Mouse (Mus musculus) heart, embryonic 10.5 days (tissue): ENCODE results near the gene Ackr3. TPM values are rescaled to one million over a fixed set of nuclear protein-coding genes. Genes with fewer than 3 reads are reported as not detected.

Experiments
- DNase-seq: peaks from one replicate; pipeline ENCODE4 v3.0.0-alpha.2; 2017; ENCODE audit warnings: low spot score
- H3K27ac ChIP-seq: fragments of 300-500 bp; sonication (generic); 2 replicates; pipeline ENCODE4 v1.5.1; 2016; ENCODE audit warnings: mild to moderate bottlenecking
- H3K27me3 ChIP-seq: fragments of 300-500 bp; sonication (generic); 2 replicates; pipeline ENCODE4 v1.6.1; 2016; ENCODE audit warnings: mild to moderate bottlenecking; ENCODE audit not compliant: poor library complexity, insufficient read depth, severe bottlenecking
- H3K36me3 ChIP-seq: fragments of 300-500 bp; sonication (generic); 2 replicates; pipeline ENCODE4 v1.6.1; 2016; ENCODE audit warnings: mild to moderate bottlenecking, moderate library complexity
- H3K4me1 ChIP-seq: fragments of 300-500 bp; sonication (generic); 2 replicates; pipeline ENCODE4 v1.6.1; 2016; ENCODE audit warnings: mild to moderate bottlenecking
- H3K4me3 ChIP-seq: fragments of 300-500 bp; sonication (generic); 2 replicates; pipeline ENCODE4 v1.5.1; 2016; ENCODE audit warnings: mild to moderate bottlenecking, moderate library complexity
- H3K9me3 ChIP-seq: fragments of 300-500 bp; sonication (generic); 2 replicates; pipeline ENCODE4 v1.6.1; 2016; ENCODE audit warnings: mild to moderate bottlenecking, moderate library complexity
- WGBS: fragments of 180-500 bp; shearing (Covaris S2); methylation state at CpG from one replicate; pipeline ENCODE4 v1.1.7; 2016; 5-methylcytosine and 5-hydroxymethylcytosine counted together
- polyA plus RNA-seq: library from polyadenylated mRNA; unstranded; fragments of >200 nt; fragmentation: Nextera tagmentation; extraction: Ambion mirVana; gene quantifications from 2 replicates; pipeline ENCODE4 v1.2.1, GENCODE M21; 2016

Ackr3 gene
- polyA plus RNA-seq, 1 experiment from 2014 or later, result 24.7 TPM

DNA sequence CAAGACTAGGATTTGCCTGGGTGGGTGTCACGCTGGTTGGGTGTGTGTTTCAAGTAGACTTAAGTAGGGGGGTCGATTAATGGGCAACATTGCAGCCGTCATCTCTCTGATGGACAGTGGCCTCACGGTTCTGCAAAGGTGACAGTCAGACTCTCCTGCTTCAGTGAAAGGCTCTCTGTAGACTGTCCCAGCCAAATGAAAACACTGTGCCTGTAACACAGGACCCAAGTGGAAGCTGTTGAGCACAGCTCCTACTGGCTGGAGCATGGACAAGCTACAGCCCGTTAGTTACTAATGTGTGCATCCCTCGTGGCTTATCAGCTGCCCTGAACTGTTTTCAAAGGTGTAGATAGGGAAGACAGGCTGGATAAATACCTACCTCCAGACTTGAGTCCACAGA is 3.5 kb downstream of the Ackr3 start:
- DNase-seq, result no peak
- Histone ChIP-seq H3K4me3 (peak overlapping the region; percentile 67), H3K4me1 (peaks cover 64% of the 10 kb centered on the region), H3K27ac (peak overlapping the region; percentile 85; the same call in 1 of the 2 replicates), H3K36me3 (peaks cover 5% of the 10 kb centered on the region; the same call in 1 of the 2 replicates), H3K27me3 (peaks cover 13% of the 10 kb centered on the region), H3K9me3 (no peaks in the 10 kb centered on the region)
- WGBS, result 34% methylated on average over 6 of the region's 6 CpGs

DNA sequence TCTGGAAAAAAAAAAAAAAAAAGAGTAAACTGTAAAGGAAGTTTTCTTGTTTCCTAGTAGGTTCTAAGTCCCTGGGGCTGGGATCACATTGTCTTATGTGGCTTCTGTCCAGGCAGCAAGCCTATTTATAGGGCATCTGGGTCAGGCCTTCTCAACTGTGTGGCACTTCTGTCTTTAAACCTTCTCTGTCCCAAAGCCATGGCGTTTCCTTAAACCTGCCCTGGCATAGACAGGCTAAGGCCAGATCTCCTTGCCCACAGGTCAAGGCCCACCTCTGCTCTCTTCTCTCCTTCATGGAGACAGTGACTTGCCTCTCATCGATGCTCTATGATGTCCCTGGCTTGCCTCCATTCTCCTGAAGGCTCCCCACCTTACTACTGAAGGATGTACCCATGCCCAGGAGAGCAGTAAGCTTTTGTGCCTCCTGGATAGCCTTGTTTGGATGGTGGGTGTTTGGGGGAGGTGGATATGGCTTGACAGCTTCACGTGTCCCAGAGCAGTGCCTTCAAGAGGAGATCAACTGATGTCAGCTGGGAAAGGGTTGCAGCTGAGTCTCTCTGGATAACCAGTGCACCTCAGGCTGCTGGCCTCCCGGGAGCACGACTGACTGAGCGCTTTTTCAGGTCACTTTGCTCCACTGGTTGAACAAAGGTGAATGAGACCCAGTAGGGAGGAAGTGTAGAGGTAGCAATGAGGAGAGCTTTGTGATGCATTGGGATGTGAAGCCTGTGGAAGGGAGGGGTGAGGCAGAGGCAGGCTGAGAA is 4.1 kb downstream of the Ackr3 start:
- Histone ChIP-seq H3K36me3 (peaks cover 6% of the 10 kb centered on the region; the same call in 1 of the 2 replicates), H3K27me3 (peaks cover 6% of the 10 kb centered on the region), H3K4me1 (peaks cover 58% of the 10 kb centered on the region), H3K4me3 (peak overlapping the region; percentile 20; the same call in 1 of the 2 replicates), H3K9me3 (no peaks in the 10 kb centered on the region), H3K27ac (peak overlapping the region; percentile 37; the same call in 1 of the 2 replicates)
- 52% methylated on average over 6 of the region's 6 CpGs for WGBS
- DNase-seq, result no peak

DNA sequence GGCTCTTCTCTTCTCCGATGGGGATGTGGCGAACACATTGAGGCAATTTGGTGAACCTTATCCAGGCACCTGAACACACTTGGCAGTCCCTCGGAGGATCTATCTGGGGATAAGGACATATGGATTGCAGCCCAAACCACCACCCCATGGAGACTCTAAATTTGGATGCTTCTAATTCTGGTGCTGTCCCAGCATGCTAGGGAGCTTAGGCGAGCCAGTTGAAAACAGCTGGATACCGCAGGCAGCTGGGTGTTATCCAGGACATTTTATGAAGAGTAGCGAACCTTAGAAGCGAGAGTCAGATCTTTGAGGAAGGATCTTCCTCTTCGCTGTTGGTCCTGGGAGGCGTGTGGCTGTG is 4.7 kb downstream of the Ackr3 start:
- Histone ChIP-seq H3K36me3 (peaks cover 11% of the 10 kb centered on the region; the same call in 1 of the 2 replicates), H3K4me3 (0 out of 2 replicates have a peak overlapping the region, but pooled peaks have one; percentile 20), H3K9me3 (no peaks in the 10 kb centered on the region), H3K4me1 (peaks cover 53% of the 10 kb centered on the region), H3K27ac (no peak overlapping the region), H3K27me3 (0 out of 2 replicates have a peak, but pooled peaks cover under 1% of the 10 kb centered on the region)
- DNase-seq, result no peak
- WGBS, result 69% methylated on average over 9 of the region's 9 CpGs

DNA sequence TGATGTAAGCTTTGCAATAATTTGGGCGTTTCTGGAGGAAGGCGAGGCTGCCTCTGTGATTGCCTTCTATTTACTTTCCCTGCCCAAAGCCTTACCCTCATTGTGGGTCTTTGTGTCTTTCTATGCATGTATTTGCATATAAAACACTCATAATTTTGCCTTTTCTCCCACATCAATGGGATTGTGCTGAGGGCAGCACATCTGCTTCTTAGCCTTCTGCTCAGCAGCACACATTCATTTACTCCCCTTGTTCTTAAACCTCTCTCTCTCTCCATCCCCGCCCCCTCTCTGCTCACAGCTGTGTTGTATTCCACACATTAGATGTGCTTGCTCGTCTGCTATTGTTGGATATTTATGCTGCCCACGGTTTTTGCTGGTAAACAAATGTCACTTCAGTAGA is 5.3 kb downstream of the Ackr3 start:
- Histone ChIP-seq H3K27me3 (no peaks in the 10 kb centered on the region; the same call in 1 of the 2 replicates), H3K27ac (no peak overlapping the region), H3K9me3 (no peaks in the 10 kb centered on the region), H3K4me1 (peaks cover 47% of the 10 kb centered on the region), H3K36me3 (peaks cover 16% of the 10 kb centered on the region), H3K4me3 (no peak overlapping the region)
- no peak for DNase-seq
- 83% methylated on average over 5 of the region's 5 CpGs for WGBS

DNA sequence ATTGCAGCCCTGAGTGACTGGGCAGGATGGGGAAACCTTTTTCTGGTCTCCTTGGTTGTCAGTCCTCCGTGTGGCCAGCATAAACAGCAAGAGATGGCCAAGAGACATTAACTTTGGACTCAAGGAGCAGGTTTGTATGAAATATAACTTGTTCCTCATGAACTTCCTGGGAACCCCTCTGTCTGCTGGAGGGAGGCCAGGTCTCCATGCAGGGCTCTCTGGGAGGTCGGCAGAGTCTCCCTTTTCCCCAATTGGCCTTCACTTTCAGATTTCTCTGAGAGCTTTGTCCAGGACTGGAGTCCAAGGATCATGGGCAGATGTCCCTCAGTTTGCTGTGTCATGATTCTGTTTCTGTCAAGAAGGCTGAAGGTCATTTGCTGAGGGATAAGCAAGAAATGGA is 6.0 kb downstream of the Ackr3 start:
- Histone ChIP-seq H3K9me3 (no peaks in the 10 kb centered on the region), H3K27me3 (no peaks in the 10 kb centered on the region; the same call in 1 of the 2 replicates), H3K36me3 (peaks cover 23% of the 10 kb centered on the region), H3K4me3 (no peak overlapping the region), H3K4me1 (peaks cover 43% of the 10 kb centered on the region), H3K27ac (no peak overlapping the region)
- no peak for DNase-seq
- WGBS, result 67% methylated on average over 2 of the region's 2 CpGs

DNA sequence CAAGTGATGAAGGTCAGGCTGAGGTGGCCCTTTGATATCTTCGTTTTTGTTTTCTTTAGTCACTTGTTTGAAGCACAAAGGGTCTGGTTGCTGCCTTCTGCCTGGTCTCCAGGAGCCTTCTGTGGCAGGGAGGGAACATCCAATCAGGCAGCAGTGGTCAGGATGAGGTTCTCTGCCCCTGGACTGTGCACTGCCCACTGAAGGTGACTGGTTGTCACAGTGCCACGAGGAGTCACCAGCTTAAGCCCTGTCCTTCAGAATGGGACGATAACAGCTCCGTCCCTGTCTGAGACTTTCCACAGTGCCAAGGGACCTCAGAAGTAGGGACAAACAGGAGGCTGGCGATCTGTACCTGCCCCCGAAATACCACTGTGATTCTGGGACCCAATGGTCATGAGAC is 6.6 kb downstream of the Ackr3 start:
- 79% methylated on average over 6 of the region's 6 CpGs for WGBS
- Histone ChIP-seq H3K4me3 (no peak overlapping the region), H3K9me3 (no peaks in the 10 kb centered on the region), H3K4me1 (peaks cover 37% of the 10 kb centered on the region), H3K27ac (no peak overlapping the region), H3K27me3 (no peaks in the 10 kb centered on the region; the same call in 1 of the 2 replicates), H3K36me3 (peaks cover 26% of the 10 kb centered on the region)
- DNase-seq, result no peak

DNA sequence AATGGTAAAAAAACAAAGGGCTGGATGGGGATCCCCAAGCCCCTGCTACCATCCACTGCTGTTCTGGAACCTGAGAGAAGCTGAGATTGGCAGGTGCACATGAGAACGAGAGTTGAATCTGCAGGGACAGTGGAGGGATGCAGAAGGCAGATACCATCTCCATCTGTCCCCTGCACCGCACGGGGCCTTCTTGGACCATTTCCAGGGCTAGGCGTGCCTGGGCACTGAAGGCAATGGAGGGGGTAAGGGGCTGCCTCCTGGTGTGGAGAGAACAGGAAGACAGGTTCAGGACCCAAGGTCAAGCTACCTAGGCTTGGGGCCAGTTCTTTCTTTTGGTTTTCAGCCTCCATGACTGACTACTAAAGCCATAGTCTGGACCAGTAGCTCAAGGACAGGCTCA is 7.0 kb downstream of the Ackr3 start:
- Histone ChIP-seq H3K9me3 (no peaks in the 10 kb centered on the region), H3K36me3 (peaks cover 29% of the 10 kb centered on the region), H3K27me3 (no peaks in the 10 kb centered on the region; the same call in 1 of the 2 replicates), H3K4me1 (peaks cover 33% of the 10 kb centered on the region), H3K27ac (no peak overlapping the region), H3K4me3 (no peak overlapping the region)
- DNase-seq, result no peak
- 79% methylated on average over 4 of the region's 4 CpGs for WGBS

DNA sequence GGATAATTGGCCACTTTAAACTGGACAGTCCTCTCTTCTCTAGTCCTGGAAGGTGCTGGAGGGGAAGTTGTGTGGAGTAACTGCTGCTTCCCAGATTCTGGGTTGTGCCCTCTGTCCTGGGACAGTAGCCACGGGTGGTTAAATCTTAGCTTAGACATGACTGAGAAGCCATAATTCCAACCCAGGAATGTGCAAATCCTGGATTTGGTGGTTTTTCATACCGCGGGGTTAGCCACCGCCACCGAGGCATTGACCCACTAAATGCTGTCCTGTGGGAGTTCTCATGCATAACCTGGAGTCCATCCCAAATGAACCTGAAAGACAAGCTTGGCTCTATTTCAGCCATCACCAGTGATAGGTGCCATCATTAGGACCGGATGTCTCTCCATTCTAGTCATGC is 8.6 kb downstream of the Ackr3 start:
- 91% methylated on average over 6 of the region's 6 CpGs for WGBS
- Histone ChIP-seq H3K27ac (no peak overlapping the region), H3K9me3 (no peaks in the 10 kb centered on the region), H3K27me3 (no peaks in the 10 kb centered on the region; the same call in 1 of the 2 replicates), H3K4me3 (no peak overlapping the region), H3K4me1 (peaks cover 22% of the 10 kb centered on the region), H3K36me3 (peaks cover 36% of the 10 kb centered on the region)
- no peak for DNase-seq

DNA sequence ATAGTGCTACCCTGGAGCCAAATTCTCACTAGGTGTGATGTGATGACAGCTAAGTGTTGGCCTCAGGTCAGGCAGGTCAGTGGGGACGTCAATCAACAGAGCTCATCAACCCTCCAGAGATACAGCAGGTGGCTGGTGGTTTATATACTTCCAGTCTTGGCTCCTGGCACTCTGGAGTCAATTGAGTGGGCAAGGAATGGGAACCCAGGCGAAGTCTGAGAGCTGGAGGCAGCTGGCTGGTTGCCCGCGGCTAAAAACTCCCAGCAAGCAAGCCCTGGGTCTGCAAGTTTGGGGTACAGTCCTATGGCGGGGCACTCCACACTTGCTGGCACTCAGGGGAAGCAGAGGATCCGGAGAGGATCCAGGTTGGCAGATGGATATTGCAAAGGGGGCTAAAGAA is 9.1 kb downstream of the Ackr3 start:
- peaks cover 17% of the 10 kb centered on the region for H3K4me1 ChIP-seq
- H3K27me3 ChIP-seq, result no peaks in the 10 kb centered on the region; the same call in 1 of the 2 replicates
- DNase-seq, result no peak
- no peaks in the 10 kb centered on the region for H3K9me3 ChIP-seq
- no peak overlapping the region for H3K4me3 ChIP-seq
- H3K27ac ChIP-seq, result no peak overlapping the region
- H3K36me3 ChIP-seq, result peaks cover 36% of the 10 kb centered on the region
- WGBS, result 78% methylated on average over 6 of the region's 6 CpGs

DNA sequence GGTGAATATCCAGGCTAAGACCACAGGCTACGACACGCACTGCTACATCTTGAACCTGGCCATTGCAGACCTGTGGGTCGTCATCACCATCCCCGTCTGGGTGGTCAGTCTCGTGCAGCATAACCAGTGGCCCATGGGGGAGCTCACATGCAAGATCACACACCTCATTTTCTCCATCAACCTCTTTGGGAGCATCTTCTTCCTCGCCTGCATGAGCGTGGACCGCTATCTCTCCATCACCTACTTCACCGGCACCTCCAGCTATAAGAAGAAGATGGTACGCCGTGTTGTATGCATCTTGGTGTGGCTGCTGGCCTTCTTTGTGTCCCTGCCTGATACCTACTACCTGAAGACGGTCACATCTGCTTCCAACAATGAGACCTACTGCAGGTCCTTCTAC is 10.2 kb downstream of the Ackr3 start:
- 96% methylated on average over 12 of the region's 12 CpGs for WGBS
- Histone ChIP-seq H3K27me3 (no peaks in the 10 kb centered on the region; the same call in 1 of the 2 replicates), H3K36me3 (peaks cover 40% of the 10 kb centered on the region), H3K4me3 (no peak overlapping the region), H3K27ac (no peak overlapping the region), H3K9me3 (no peaks in the 10 kb centered on the region), H3K4me1 (0 out of 2 replicates have a peak, but pooled peaks cover 6% of the 10 kb centered on the region)
- no peak for DNase-seq

DNA sequence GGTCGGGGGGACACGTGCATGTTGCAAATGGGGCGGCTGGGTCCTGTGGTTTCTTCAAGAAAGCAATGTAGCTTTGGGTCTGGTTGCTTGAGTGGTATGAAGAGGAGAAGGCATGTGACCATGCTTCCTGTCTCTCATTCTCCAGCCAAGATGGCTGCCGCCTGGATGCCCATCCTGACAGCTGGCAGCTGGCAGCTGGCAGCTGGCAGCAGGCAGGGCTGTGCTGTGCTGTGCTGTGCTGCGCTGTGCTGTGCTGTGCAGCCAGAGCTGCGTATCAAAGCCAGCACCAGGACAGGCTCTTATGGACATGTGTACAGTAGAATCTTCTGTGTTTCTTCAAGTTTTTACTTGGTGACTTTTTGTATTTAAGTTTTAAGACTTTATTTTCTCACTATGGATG is 11.1 kb downstream of the Ackr3 start:
- DNase-seq, result no peak
- peaks cover 40% of the 10 kb centered on the region for H3K36me3 ChIP-seq
- H3K4me3 ChIP-seq, result no peak overlapping the region
- 87% methylated on average over 6 of the region's 6 CpGs for WGBS
- no peaks in the 10 kb centered on the region for H3K9me3 ChIP-seq
- no peak overlapping the region for H3K27ac ChIP-seq
- peaks cover 11% of the 10 kb centered on the region for H3K4me1 ChIP-seq
- no peaks in the 10 kb centered on the region; the same call in 1 of the 2 replicates for H3K27me3 ChIP-seq

DNA sequence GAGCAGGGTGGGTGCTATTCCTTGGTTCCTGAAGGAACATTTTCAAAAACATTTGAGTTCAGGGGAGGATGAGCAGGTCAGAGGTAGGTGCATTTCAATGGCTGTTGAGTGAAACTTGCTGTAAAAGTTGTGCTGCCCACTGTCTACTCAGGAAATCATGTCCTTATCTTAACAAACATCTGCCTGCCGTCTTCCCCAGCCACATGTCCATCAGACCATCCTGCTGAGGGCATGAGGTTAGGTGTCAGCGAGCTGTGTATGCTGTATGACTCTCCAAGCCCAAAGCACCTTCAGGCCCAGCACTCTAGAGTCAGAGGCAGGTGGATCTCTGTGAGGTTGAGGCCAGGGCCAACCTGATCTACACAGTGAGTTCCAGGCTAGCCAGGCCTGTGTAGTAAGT is 12.1 kb downstream of the Ackr3 start:
- peaks cover 35% of the 10 kb centered on the region for H3K36me3 ChIP-seq

DNA sequence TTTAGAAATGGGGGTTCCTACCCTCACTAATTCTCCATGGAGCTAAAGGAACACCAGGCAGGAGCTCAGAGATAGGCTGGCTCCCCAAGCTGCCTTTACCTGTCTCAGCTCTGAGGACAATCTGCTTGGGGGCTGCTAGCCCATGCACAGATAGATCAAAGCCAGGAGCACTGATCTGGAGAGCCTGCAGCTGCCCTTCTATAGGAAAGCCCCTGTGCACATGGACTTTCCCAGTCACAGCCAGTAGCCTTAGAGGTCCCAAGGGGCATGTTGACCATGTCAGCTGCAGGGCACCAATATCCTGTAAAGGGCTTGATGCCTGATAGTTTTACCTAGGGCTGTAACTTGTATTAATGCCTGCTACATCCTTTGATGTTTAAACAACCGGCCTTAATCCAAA is 12.6 kb downstream of the Ackr3 start:
- no peak for DNase-seq
- 70% methylated on average over 1 of the region's 1 CpGs for WGBS
- no peak overlapping the region for H3K27ac ChIP-seq
- H3K9me3 ChIP-seq, result no peaks in the 10 kb centered on the region
- no peaks in the 10 kb centered on the region; the same call in 1 of the 2 replicates for H3K27me3 ChIP-seq
- peaks cover 26% of the 10 kb centered on the region for H3K4me1 ChIP-seq
- H3K36me3 ChIP-seq, result peaks cover 35% of the 10 kb centered on the region
- H3K4me3 ChIP-seq, result no peak overlapping the region

More for the DNA sequence above, 12.1 kb downstream of the Ackr3 start:
- Histone ChIP-seq H3K27me3 (no peaks in the 10 kb centered on the region; the same call in 1 of the 2 replicates), H3K9me3 (no peaks in the 10 kb centered on the region), H3K4me3 (no peak overlapping the region), H3K27ac (no peak overlapping the region), H3K4me1 (peaks cover 20% of the 10 kb centered on the region)
- no peak for DNase-seq
- 44% methylated on average over 2 of the region's 2 CpGs for WGBS
